Mouse (Mus musculus): Measurements from ENCODE around the gene Hist1h3d. TPM values are rescaled to one million over a fixed set of nuclear protein-coding genes. Genes with fewer than 3 reads are reported as not detected.
A peak's percentile ranks its signal among the peaks of the same experiment; 100 is the strongest.
"Not testable (repeated sequence)": the region's sequence is repeated elsewhere in the genome, so short reads cannot be mapped to it uniquely, and the experiment has no call there.

The Hist1h3d gene
- polyA plus RNA-seq (2015; fragmentation: Nextera tagmentation; extraction: Ambion mirVana), result 5.7 and 7.9 TPM in 2 replicates

- H3K9ac ChIP-seq, result peak within 1 kb of the TSS; percentile 46
- peak; percentile 62 for ATAC-seq (ENCODE audit: insufficient read depth, low FRiP score, low read depth)
- under 1% methylated on average over 17 of the region's 18 CpGs for WGBS
Measured at GRCm38 (mm10) chr13:23575271-23575851, at the start of gene Hist1h3d. Gene Hist1h3d (plus strand): TSS chr13:23575763.

GRCm38 (mm10) chr13:23525901-23526300 is 49.7 kb upstream of the Hist1h3d start:
- no peak overlapping the region for H3K27ac ChIP-seq
- H3K9me3 ChIP-seq, result no peaks in the 10 kb centered on the region
- peaks cover 4% of the 10 kb centered on the region for H3K4me1 ChIP-seq
- peak overlapping the region; percentile 48 for H3K4me3 ChIP-seq (replicated peaks)
- H3K9ac ChIP-seq, result no peak overlapping the region
- peak overlapping the region; percentile 61 for H3K4me2 ChIP-seq
- no peak for ATAC-seq (ENCODE audit: insufficient read depth, low FRiP score, low read depth)
- 4% methylated on average over 10 of the region's 10 CpGs for WGBS
- no peaks in the 10 kb centered on the region for H3K36me3 ChIP-seq
- H3K27me3 ChIP-seq (replicated peaks), result no peaks in the 10 kb centered on the region

More at GRCm38 (mm10) chr13:23575271-23575851, at the start of gene Hist1h3d:
- peak within 1 kb of the TSS; percentile 71 for H3K4me2 ChIP-seq
- H3K27ac ChIP-seq, result peak within 1 kb of the TSS; percentile 94
- no peaks in the 10 kb centered on the region for H3K27me3 ChIP-seq (replicated peaks)
- peak within 1 kb of the TSS; percentile 44 for H3K4me3 ChIP-seq (replicated peaks)
- no peaks in the 10 kb centered on the region for H3K9me3 ChIP-seq
- 0 out of 2 replicates have a peak, but pooled peaks cover 7% of the 10 kb centered on the region for H3K4me1 ChIP-seq
- no peaks in the 10 kb centered on the region for H3K36me3 ChIP-seq

GRCm38 (mm10) chr13:23526312-23526711 is 49.3 kb upstream of the Hist1h3d start:
- Histone ChIP-seq H3K4me2 (peak overlapping the region; percentile 61), H3K36me3 (no peaks in the 10 kb centered on the region), H3K9ac (no peak overlapping the region), H3K4me1 (peaks cover 4% of the 10 kb centered on the region), H3K9me3 (no peaks in the 10 kb centered on the region), H3K27me3 (replicated peaks) (no peaks in the 10 kb centered on the region), H3K27ac (peak overlapping the region; percentile 54; the same call in 1 of the 2 replicates), H3K4me3 (replicated peaks) (peak overlapping the region; percentile 48)
- under 1% methylated on average over 17 of the region's 17 CpGs for WGBS
- ATAC-seq (ENCODE audit: insufficient read depth, low FRiP score, low read depth), result peak; percentile 23; the same call in 1 of the 2 replicates

- H3K4me2 ChIP-seq, result no peak overlapping the region
- ATAC-seq (ENCODE audit: insufficient read depth, low FRiP score, low read depth), result no peak
- H3K27me3 ChIP-seq (replicated peaks), result no peaks in the 10 kb centered on the region
- H3K27ac ChIP-seq, result no peak overlapping the region
- H3K4me1 ChIP-seq, result peaks cover 13% of the 10 kb centered on the region
- no peaks in the 10 kb centered on the region for H3K9me3 ChIP-seq
- 72% methylated on average over 5 of the region's 5 CpGs for WGBS
- no peak overlapping the region for H3K9ac ChIP-seq
- no peak overlapping the region for H3K4me3 ChIP-seq (replicated peaks)
- no peaks in the 10 kb centered on the region for H3K36me3 ChIP-seq
Measured at GRCm38 (mm10) chr13:23529005-23529404, 46.6 kb upstream of the Hist1h3d start.

GRCm38 (mm10) chr13:23529480-23530165 is 45.9 kb upstream of the Hist1h3d start:
- peak overlapping the region; percentile 70 for H3K4me2 ChIP-seq
- no peaks in the 10 kb centered on the region for H3K9me3 ChIP-seq
- H3K9ac ChIP-seq, result 0 out of 2 replicates have a peak overlapping the region, but pooled peaks have one; percentile 6
- ATAC-seq (ENCODE audit: insufficient read depth, low FRiP score, low read depth), result no peak
- H3K36me3 ChIP-seq, result no peaks in the 10 kb centered on the region
- H3K27ac ChIP-seq, result peak overlapping the region; percentile 98
- 17% methylated on average over 2 of the region's 2 CpGs for WGBS
- H3K4me1 ChIP-seq, result peaks cover 13% of the 10 kb centered on the region
- peak overlapping the region; percentile 50 for H3K4me3 ChIP-seq (replicated peaks)
- H3K27me3 ChIP-seq (replicated peaks), result no peaks in the 10 kb centered on the region

- H3K4me1 ChIP-seq, result peaks cover 13% of the 10 kb centered on the region
- WGBS, result 0% methylated on average over 20 of the region's 20 CpGs
- H3K9me3 ChIP-seq, result no peaks in the 10 kb centered on the region
Measured at GRCm38 (mm10) chr13:23530181-23530900, 45.2 kb upstream of the Hist1h3d start.

GRCm38 (mm10) chr13:23530901-23531875 is 44.4 kb upstream of the Hist1h3d start, which contains the start of gene Hist1h4h:
Gene Hist1h4h (plus strand): TSS chr13:23531050.
- Histone ChIP-seq H3K4me2 (peak within 1 kb of the TSS; percentile 70), H3K27ac (peak within 1 kb of the TSS; percentile 98), H3K36me3 (no peaks in the 10 kb centered on the region), H3K9ac (peak within 1 kb of the TSS; percentile 43; the same call in 1 of the 2 replicates), H3K27me3 (replicated peaks) (no peaks in the 10 kb centered on the region), H3K4me1 (peaks cover 13% of the 10 kb centered on the region), H3K4me3 (replicated peaks) (peak within 1 kb of the TSS; percentile 50), H3K9me3 (no peaks in the 10 kb centered on the region)
- ATAC-seq (ENCODE audit: insufficient read depth, low FRiP score, low read depth), result peak; percentile 77
- under 1% methylated on average over 60 of the region's 70 CpGs for WGBS

More at GRCm38 (mm10) chr13:23530181-23530900, 45.2 kb upstream of the Hist1h3d start:
- Histone ChIP-seq H3K4me3 (replicated peaks) (peak overlapping the region; percentile 50), H3K4me2 (peak overlapping the region; percentile 70), H3K36me3 (no peaks in the 10 kb centered on the region), H3K27me3 (replicated peaks) (no peaks in the 10 kb centered on the region), H3K27ac (peak overlapping the region; percentile 98), H3K9ac (peak overlapping the region; percentile 43; the same call in 1 of the 2 replicates)
- no peak for ATAC-seq (ENCODE audit: insufficient read depth, low FRiP score, low read depth)

GRCm38 (mm10) chr13:23532262-23533075 is 43.1 kb upstream of the Hist1h3d start:
- H3K4me1 ChIP-seq, result peaks cover 20% of the 10 kb centered on the region
- H3K9ac ChIP-seq, result peak overlapping the region; percentile 39; the same call in 1 of the 2 replicates
- no peaks in the 10 kb centered on the region for H3K9me3 ChIP-seq
- ATAC-seq (ENCODE audit: insufficient read depth, low FRiP score, low read depth), result no peak
- no peaks in the 10 kb centered on the region for H3K27me3 ChIP-seq (replicated peaks)
- peak overlapping the region; percentile 70 for H3K4me2 ChIP-seq
- peak overlapping the region; percentile 98 for H3K27ac ChIP-seq
- H3K36me3 ChIP-seq, result no peaks in the 10 kb centered on the region
- H3K4me3 ChIP-seq (replicated peaks), result peak overlapping the region; percentile 50
- 15% methylated on average over 9 of the region's 9 CpGs for WGBS

- H3K27me3 ChIP-seq (replicated peaks); H3K36me3 ChIP-seq; H3K9me3 ChIP-seq: not testable (repeated sequence)
- Histone ChIP-seq H3K27ac (peak within 1 kb of the TSS; percentile 98), H3K4me2 (peak within 1 kb of the TSS; percentile 70), H3K4me3 (replicated peaks) (peak within 1 kb of the TSS; percentile 50), H3K4me1 (peaks cover 21% of the 10 kb centered on the region), H3K9ac (peak within 1 kb of the TSS; percentile 34; the same call in 1 of the 2 replicates)
- WGBS, result under 1% methylated on average over 32 of the region's 53 CpGs
- peak; percentile 57 for ATAC-seq (ENCODE audit: insufficient read depth, low FRiP score, low read depth)
Measured at GRCm38 (mm10) chr13:23533560-23534367, 41.8 kb upstream of the Hist1h3d start, which contains the start of gene Hist1h2af. Gene Hist1h2af (plus strand): TSS chr13:23533906.
